Mouse (Mus musculus): ENCODE data around the gene Dapk2.

- TF ChIP-seq CTCF (IDR thresholded peaks at IDR 0.05; ENCODE audit: low read depth, low read length) (no peak), TAL1 (conservative IDR thresholded peaks at IDR 0.05; ENCODE audit: low read depth, low read length) (no peak), GATA1 (IDR thresholded peaks at IDR 0.05; ENCODE audit: borderline replicate concordance, low read length) (no peak), POLR2AphosphoS5 (IDR thresholded peaks at IDR 0.05; ENCODE audit: insufficient replicate concordance, low read depth, low read length) (no peak), GATA2 (IDR thresholded peaks at IDR 0.05; ENCODE audit: borderline replicate concordance, low read depth, low read length) (no peak)
Observed at GRCm38 (mm10) chr9:66131466-66131865, 26.6 kb upstream of the Dapk2 start.

All from G1E (cell line).